Mouse (Mus musculus) ES-CJ7 (cell line): Measurements from ENCODE around the gene Sar1a.

Source experiments
- DNase-seq: peaks from one replicate; pipeline ENCODE4 v3.0.0; 2011; ENCODE audit warnings: low read depth, low spot score

Gene Sar1a

GRCm38 (mm10) chr10:61729181-61729580 lies 49.1 kb downstream of the Sar1a start:
- no peak for DNase-seq

GRCm38 (mm10) chr10:61730171-61730570 lies 50.1 kb downstream of the Sar1a start:
- peak; percentile 29 for DNase-seq

DNA sequence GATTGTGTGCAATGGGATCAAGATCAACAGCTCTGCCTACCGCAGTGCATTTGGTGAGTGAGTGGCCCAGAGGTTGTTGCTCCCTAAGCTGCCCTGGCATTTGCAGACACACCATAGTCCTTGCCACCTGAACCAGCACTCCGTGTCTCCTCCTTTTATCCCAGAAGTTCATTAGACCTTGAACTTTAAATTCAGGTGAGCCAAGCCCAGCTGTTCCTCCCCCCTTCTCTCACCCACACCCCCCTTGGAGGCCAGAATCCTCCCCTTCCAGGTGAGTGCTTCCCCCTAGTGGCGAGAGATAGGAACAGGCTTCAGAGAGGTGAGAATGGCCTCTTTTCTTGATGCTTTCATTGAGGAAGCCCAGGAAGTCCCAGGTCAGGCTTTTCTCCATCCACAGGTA lies 54.3 kb downstream of the Sar1a start:
- DNase-seq: peak; percentile 69

GRCm38 (mm10) chr10:61736671-61737078 lies 56.6 kb downstream of the Sar1a start:
- no peak for DNase-seq

GRCm38 (mm10) chr10:61737537-61737936 lies 57.4 kb downstream of the Sar1a start:
- no peak for DNase-seq

GRCm38 (mm10) chr10:61738126-61738525 lies 58.0 kb downstream of the Sar1a start:
- no peak for DNase-seq

- DNase-seq: no peak
Measured at GRCm38 (mm10) chr10:61741306-61741705, 61.2 kb downstream of the Sar1a start.

DNA sequence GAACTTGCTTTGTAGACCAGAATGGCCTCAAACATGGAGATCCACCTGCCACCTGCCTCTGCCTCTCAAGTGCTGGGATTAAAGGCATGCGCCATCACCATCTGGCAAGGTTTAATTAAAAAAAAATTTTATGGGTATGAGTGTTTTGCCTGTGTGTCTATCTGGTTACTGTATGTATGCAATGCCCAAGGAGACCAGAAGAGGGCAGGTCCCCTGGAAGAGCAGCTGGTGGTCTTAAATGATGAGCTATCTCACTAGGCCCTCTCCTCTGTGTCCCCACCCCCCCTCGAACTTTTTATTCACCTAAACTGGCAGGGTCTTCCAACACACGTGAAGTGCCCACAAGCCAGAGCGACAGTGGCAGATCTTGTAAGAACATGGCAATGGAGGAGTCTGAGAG lies 61.8 kb downstream of the Sar1a start:
- no peak for DNase-seq

- DNase-seq: no peak
Measured at GRCm38 (mm10) chr10:61742336-61742735, 62.2 kb downstream of the Sar1a start.
